Mouse (Mus musculus) liver, embryonic 14.5 days (tissue): ENCODE measurements around the gene Tenm2. TPM values are rescaled to one million over a fixed set of nuclear protein-coding genes. Genes with fewer than 3 reads are reported as not detected.

Experiments used
- ATAC-seq: fragments of 200-750 bp; cut with Nextera tagmentation; 2 replicates; pipeline ENCODE4 v1.8.0; 2017; ENCODE audit warnings: moderate number of reproducible peaks, mild to moderate bottlenecking, moderate library complexity; ENCODE audit not compliant: insufficient read depth
- DNase-seq, 3 experiments: peaks; one replicate each; pipeline ENCODE4 v3.0.0-alpha.2; 2012 to 2013; ENCODE audit warnings: low read depth in 3 of 3, low spot score in 3 of 3
- H3K27ac ChIP-seq: fragments of 300-500 bp; sonication (generic); 2 replicates; pipeline ENCODE4 v1.5.1; 2014; ENCODE audit warnings: moderate library complexity, mild to moderate bottlenecking, control low read depth, inconsistent platforms
- H3K27me3 ChIP-seq: fragments of 300-500 bp; sonication (generic); 2 replicates; pipeline ENCODE4 v1.6.1; 2014; ENCODE audit warnings: mild to moderate bottlenecking, low read length, moderate library complexity; ENCODE audit not compliant: control insufficient read depth, insufficient read depth
- H3K36me3 ChIP-seq: fragments of 300-500 bp; sonication (generic); replicated peaks from 2 replicates; pipeline ENCODE4 v1.6.1; 2014; ENCODE audit warnings: low read depth; ENCODE audit not compliant: control insufficient read depth, insufficient read depth
- H3K4me1 ChIP-seq, 2 experiments: fragments of 200-500 bp in 1 of 2; fragments of 300-500 bp in 1 of 2; sonication (generic) in 1 of 2; replicated peaks; 2 replicates each; pipeline ENCODE4 v1.6.1; 2012 to 2014; ENCODE audit warnings: antibody characterized with exemption in 1 of 2, inconsistent platforms in 1 of 2, low read length in 1 of 2; ENCODE audit not compliant: control insufficient read depth in 2 of 2, insufficient read depth in 2 of 2
- H3K4me2 ChIP-seq: fragments of 300-500 bp; sonication (generic); 2 replicates; pipeline ENCODE4 v1.6.1; 2014; ENCODE audit warnings: low read depth, mild to moderate bottlenecking, control low read depth, moderate library complexity
- H3K4me3 ChIP-seq, 2 experiments: fragments of 200-500 bp in 1 of 2; fragments of 300-500 bp in 1 of 2; sonication (generic) in 1 of 2; 2 replicates each; pipeline ENCODE4 v1.5.1; 2012 to 2014; ENCODE audit warnings: low read depth in 2 of 2, low read length in 2 of 2, mild to moderate bottlenecking in 2 of 2, control low read depth in 1 of 2, inconsistent platforms in 1 of 2, moderate library complexity in 1 of 2; ENCODE audit not compliant: insufficient read depth in 1 of 2
- H3K9ac ChIP-seq: fragments of 300-500 bp; sonication (generic); replicated peaks from 2 replicates; pipeline ENCODE4 v1.6.1; 2014; ENCODE audit warnings: mild to moderate bottlenecking, control low read depth, moderate library complexity
- H3K9me3 ChIP-seq: fragments of 300-500 bp; sonication (generic); 2 replicates; pipeline ENCODE4 v1.6.1; 2016; ENCODE audit warnings: low read length, mixed read lengths; ENCODE audit not compliant: control insufficient read depth
- CTCF ChIP-seq: IDR thresholded peaks from 2 replicates; pipeline ENCODE4 v1.5.1; 2016; ENCODE audit warnings: antibody characterized with exemption, low read depth, control low read depth
- EP300 ChIP-seq: IDR thresholded peaks from 2 replicates; pipeline ENCODE4 v1.6.1; 2016; ENCODE audit warnings: antibody characterized with exemption, low read depth
- WGBS: fragments of 180-500 bp; shearing (Covaris S2); extraction: QIAGEN DNeasy Blood & Tissue Kit; methylation state at CpG from one replicate; pipeline ENCODE4 v1.1.7; 2014; ENCODE audit not compliant: insufficient replicate concordance; 5-methylcytosine and 5-hydroxymethylcytosine counted together
- polyA plus RNA-seq, 2 experiments: library from polyadenylated mRNA; depleted of rRNA in 1 of 2; stranded (reverse) in 1 of 2; unstranded in 1 of 2; fragments of >200 nt; fragmentation: Nextera tagmentation in 1 of 2; extraction: Ambion mirVana in 1 of 2; gene quantifications; 2 replicates each; pipeline versions ENCODE4 v1.2.1 to v1.2.3; 2012 to 2014

Gene Tenm2
- polyA plus RNA-seq, 2 experiments: 0.06 TPM; not detected in 1

DNA sequence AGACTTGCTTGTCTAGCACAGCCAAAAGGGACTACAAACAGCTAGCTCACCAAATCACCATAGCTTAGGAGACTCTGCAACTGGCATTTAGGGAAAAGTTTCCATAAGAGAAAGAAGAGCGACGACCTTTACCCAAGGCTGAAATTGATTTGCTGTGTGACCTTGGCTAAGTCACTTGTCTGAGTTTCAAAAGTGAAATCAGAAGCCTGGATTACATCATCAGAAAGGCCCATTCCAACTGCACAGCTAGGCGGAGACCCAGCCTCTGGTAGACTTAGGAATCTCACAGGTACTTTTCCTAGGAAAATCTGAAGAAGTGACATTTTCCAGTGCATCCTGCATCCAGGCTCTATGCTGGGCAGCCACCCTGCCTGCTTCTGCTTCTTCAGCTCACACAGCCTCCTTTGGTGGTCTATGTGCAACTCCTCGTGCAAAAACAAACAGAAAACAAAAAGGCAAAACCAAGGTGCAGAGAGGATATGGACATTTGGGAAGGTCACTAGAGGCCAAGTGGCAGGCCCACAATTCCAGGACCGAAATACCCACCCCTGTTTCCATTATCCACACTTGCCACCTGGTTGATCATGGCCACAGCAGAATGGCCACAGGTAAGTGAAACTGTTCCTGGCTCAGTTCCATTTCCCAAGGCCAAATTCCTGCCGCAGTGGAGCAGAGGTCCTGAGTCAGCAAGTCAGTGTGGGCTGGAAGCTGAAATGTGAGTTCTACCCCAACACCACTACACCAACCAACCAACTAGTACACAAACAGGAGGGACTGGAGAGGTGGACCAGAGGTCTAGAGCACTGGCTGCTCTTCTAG is 1260.9 kb downstream of the Tenm2 start:
- no peak; the same call in 1 of the 2 replicates for ATAC-seq
- no peak for DNase-seq

GRCm38 (mm10) chr11:35973135-35973534 is 1262.6 kb downstream of the Tenm2 start:
- DNase-seq: no peak
- WGBS: 39% methylated on average over 7 of the region's 7 CpGs
- H3K9ac ChIP-seq: no peak overlapping the region

More for the DNA sequence above, 1260.9 kb downstream of the Tenm2 start:
- H3K4me1 ChIP-seq: peaks cover 0 to 6% of the 10 kb centered on the region in 2 experiments; a peak in 1 of 4 replicates
- H3K36me3 ChIP-seq: no peaks in the 10 kb centered on the region
- H3K27ac ChIP-seq: no peak overlapping the region
- H3K4me3 ChIP-seq: no peak overlapping the region
- H3K27me3 ChIP-seq: peaks cover 19% of the 10 kb centered on the region
- no peaks in the 10 kb centered on the region for H3K9me3 ChIP-seq
- TF ChIP-seq CTCF (no peak), EP300 (no peak)
- no peak overlapping the region for H3K9ac ChIP-seq
- WGBS: 54% methylated on average over 6 of the region's 6 CpGs
- no peak overlapping the region for H3K4me2 ChIP-seq

DNA sequence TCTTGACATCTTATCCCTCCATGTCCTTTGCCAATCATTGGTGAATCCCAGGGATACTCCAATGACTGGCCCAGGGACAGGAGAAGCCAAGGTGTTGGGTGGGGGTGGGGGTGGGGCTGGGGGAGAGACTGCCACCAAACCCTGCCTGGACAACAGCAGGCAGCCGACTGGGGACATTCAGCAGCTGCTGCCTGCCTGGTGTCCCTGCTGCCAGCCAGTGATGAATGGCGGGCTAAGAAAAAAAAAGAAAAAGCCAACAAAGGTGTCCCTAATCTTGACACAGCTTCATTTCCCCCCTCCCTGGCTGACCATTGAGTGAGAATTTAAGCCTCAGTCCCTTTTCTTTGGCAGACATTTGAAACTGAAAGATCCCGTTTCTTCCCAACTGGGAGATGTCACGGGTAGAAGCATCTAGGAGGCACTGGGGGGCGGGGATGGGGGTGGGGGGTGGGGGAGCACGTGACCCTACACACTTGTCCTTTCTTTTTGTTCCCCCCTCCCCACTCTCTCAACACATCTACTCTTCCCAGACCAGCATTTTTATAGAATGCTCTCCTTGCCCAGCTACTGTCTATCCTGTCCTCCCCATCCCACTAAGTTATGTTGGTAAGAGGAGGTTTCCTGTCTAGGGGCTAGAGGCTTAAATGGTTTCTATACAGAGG is 1263.4 kb downstream of the Tenm2 start:
- no peaks in the 10 kb centered on the region for H3K27me3 ChIP-seq
- TF ChIP-seq CTCF (no peak), EP300 (no peak)
- no peak for ATAC-seq
- WGBS: 18% methylated on average over 6 of the region's 6 CpGs
- no peaks in the 10 kb centered on the region for H3K9me3 ChIP-seq
- H3K4me3 ChIP-seq: no peak overlapping the region
- H3K4me1 ChIP-seq: peaks cover 0 to 4% of the 10 kb centered on the region in 2 experiments; a peak in 1 of 4 replicates
- no peaks in the 10 kb centered on the region for H3K36me3 ChIP-seq
- no peak overlapping the region for H3K9ac ChIP-seq
- DNase-seq: no peak
- H3K4me2 ChIP-seq: no peak overlapping the region
- no peak overlapping the region for H3K27ac ChIP-seq

More at GRCm38 (mm10) chr11:35973135-35973534, 1262.6 kb downstream of the Tenm2 start:
- no peaks in the 10 kb centered on the region for H3K9me3 ChIP-seq
- H3K27ac ChIP-seq: no peak overlapping the region
- H3K27me3 ChIP-seq: peaks cover 4% of the 10 kb centered on the region
- no peak overlapping the region for H3K4me3 ChIP-seq
- H3K36me3 ChIP-seq: no peaks in the 10 kb centered on the region
- peaks cover 0 to 4% of the 10 kb centered on the region in 2 experiments; a peak in 1 of 4 replicates for H3K4me1 ChIP-seq
- H3K4me2 ChIP-seq: no peak overlapping the region
- ATAC-seq: no peak
- TF ChIP-seq CTCF (no peak), EP300 (no peak)

GRCm38 (mm10) chr11:35970806-35971705 is 1264.7 kb downstream of the Tenm2 start:
- Histone ChIP-seq H3K4me3 (no peak overlapping the region), H3K4me2 (no peak overlapping the region), H3K4me1 (peaks cover 0 to 4% of the 10 kb centered on the region in 2 experiments; a peak in 1 of 4 replicates), H3K27ac (no peak overlapping the region), H3K9me3 (no peaks in the 10 kb centered on the region), H3K27me3 (no peaks in the 10 kb centered on the region), H3K9ac (no peak overlapping the region), H3K36me3 (no peaks in the 10 kb centered on the region)
- no peak for ATAC-seq
- DNase-seq: no peak
- 72% methylated on average over 19 of the region's 19 CpGs for WGBS
- no peak for TF ChIP-seq EP300
- TF ChIP-seq CTCF: no peak
